Mouse (Mus musculus) limb, embryonic 15.5 days (tissue): Measurements from ENCODE around the gene Cog3. TPM values are rescaled to one million over a fixed set of nuclear protein-coding genes. Genes with fewer than 3 reads are reported as not detected.

Source experiments
- ATAC-seq: fragments of 200-750 bp; cut with Nextera tagmentation; 2 replicates; pipeline ENCODE4 v1.8.0; 2017; ENCODE audit warnings: low read depth, moderate TSS enrichment; ENCODE audit not compliant: insufficient number of reproducible peaks, low FRiP score, low TSS enrichment
- H3K27ac ChIP-seq: fragments of 300-500 bp; sonication (generic); 2 replicates; pipeline ENCODE4 v1.5.1; 2015; ENCODE audit warnings: moderate library complexity, mild to moderate bottlenecking, inconsistent platforms
- H3K27me3 ChIP-seq: fragments of 300-500 bp; sonication (generic); 2 replicates; pipeline ENCODE4 v1.6.1; 2015; ENCODE audit warnings: inconsistent platforms
- H3K36me3 ChIP-seq: fragments of 300-500 bp; sonication (generic); 2 replicates; pipeline ENCODE4 v1.6.1; 2015; ENCODE audit warnings: inconsistent platforms
- H3K4me1 ChIP-seq: fragments of 300-500 bp; sonication (generic); 2 replicates; pipeline ENCODE4 v1.6.1; 2015; ENCODE audit warnings: inconsistent platforms
- H3K4me2 ChIP-seq: fragments of 300-500 bp; sonication (generic); 2 replicates; pipeline ENCODE4 v1.6.1; 2015; ENCODE audit warnings: mild to moderate bottlenecking, inconsistent platforms
- H3K4me3 ChIP-seq: fragments of 300-500 bp; sonication (generic); 2 replicates; pipeline ENCODE4 v1.5.1; 2015; ENCODE audit warnings: mild to moderate bottlenecking, inconsistent platforms
- H3K9ac ChIP-seq: fragments of 300-500 bp; sonication (generic); 2 replicates; pipeline ENCODE4 v1.6.1; 2015; ENCODE audit warnings: inconsistent platforms
- H3K9me3 ChIP-seq: fragments of 300-500 bp; sonication (generic); 2 replicates; pipeline ENCODE4 v1.6.1; 2016; ENCODE audit warnings: inconsistent platforms
- WGBS: fragments of 180-500 bp; shearing (Covaris S2); methylation state at CpG from one replicate; pipeline ENCODE4 v1.1.7; 2015; 5-methylcytosine and 5-hydroxymethylcytosine counted together
- polyA plus RNA-seq: library from polyadenylated mRNA; unstranded; fragments of >200 nt; fragmentation: Nextera tagmentation; extraction: Ambion mirVana; gene quantifications from 2 replicates; pipeline ENCODE4 v1.2.1, GENCODE M21; 2015

Gene Cog3
- polyA plus RNA-seq, 1 experiment from 2014 or later: 22.3 TPM

- Histone ChIP-seq H3K4me2 (no peak overlapping the region), H3K9me3 (no peaks in the 10 kb centered on the region), H3K27ac (no peak overlapping the region), H3K4me3 (no peak overlapping the region), H3K9ac (no peak overlapping the region), H3K27me3 (no peaks in the 10 kb centered on the region), H3K4me1 (no peaks in the 10 kb centered on the region), H3K36me3 (no peaks in the 10 kb centered on the region)
- WGBS: 55% methylated on average over 2 of the region's 2 CpGs
- ATAC-seq: no peak
Observed at GRCm38 (mm10) chr14:75665430-75666180, 88.7 kb downstream of the Cog3 start.

DNA sequence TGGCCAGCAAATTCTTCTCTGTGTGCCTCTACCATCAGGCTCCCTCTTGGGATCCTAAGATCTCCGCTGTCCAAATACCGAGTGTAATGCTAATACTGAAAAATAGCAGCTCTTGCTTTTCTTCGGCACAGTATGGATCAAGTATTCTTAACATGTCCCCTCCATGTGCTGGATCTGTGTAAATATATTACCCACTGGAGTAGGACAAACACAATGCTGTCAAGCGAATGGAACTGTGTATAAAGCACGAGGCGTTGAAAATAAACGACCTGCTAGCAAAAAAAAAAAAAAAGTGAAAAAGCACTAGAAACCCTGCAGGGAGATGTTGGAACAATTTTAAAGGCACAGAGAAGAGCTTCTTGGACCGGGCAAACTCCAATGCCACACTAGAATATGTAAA, 92.8 kb downstream of the Cog3 start:
- H3K9ac ChIP-seq: no peak overlapping the region
- no peak overlapping the region for H3K27ac ChIP-seq
- no peak overlapping the region for H3K4me3 ChIP-seq
- no peaks in the 10 kb centered on the region for H3K27me3 ChIP-seq
- H3K4me1 ChIP-seq: no peaks in the 10 kb centered on the region
- no peaks in the 10 kb centered on the region for H3K9me3 ChIP-seq
- 56% methylated on average over 8 of the region's 8 CpGs for WGBS
- ATAC-seq: no peak
- H3K4me2 ChIP-seq: no peak overlapping the region
- no peaks in the 10 kb centered on the region for H3K36me3 ChIP-seq

DNA sequence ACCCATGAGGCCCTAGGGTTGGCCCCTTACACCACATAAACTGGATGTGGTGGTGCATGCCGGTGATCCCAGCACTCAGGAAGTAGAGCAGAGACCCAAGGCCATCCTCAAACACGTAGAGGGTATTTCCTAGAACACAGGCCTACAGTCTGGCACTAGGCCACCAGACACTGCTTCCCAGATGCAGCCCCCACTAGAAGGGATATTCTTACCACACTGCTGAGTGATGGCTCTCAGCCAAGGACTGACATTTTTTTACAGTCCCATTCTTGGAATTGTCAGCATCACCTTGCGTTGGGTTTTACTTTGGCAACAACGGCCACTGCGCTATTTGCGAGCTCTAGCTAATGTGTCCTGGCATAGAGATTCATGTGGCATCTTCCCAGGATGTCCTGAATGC, 93.4 kb downstream of the Cog3 start:
- H3K4me3 ChIP-seq: no peak overlapping the region
- H3K9ac ChIP-seq: no peak overlapping the region
- no peaks in the 10 kb centered on the region for H3K9me3 ChIP-seq
- no peak for ATAC-seq
- WGBS: 50% methylated on average over 6 of the region's 6 CpGs
- no peaks in the 10 kb centered on the region for H3K27me3 ChIP-seq
- H3K4me2 ChIP-seq: no peak overlapping the region
- no peaks in the 10 kb centered on the region for H3K36me3 ChIP-seq
- H3K27ac ChIP-seq: no peak overlapping the region
- H3K4me1 ChIP-seq: no peaks in the 10 kb centered on the region

Other genes with a start within 250 kb of the Cog3 start
- not detected in 2 replicates for gene Spert, start 161.4 kb downstream of the Cog3 start, polyA plus RNA-seq
- not detected in 2 replicates for gene Erich6b, start 112.3 kb downstream of the Cog3 start, polyA plus RNA-seq
- 2.6 and 3.7 TPM in 2 replicates for gene Slc25a30, start 32.5 kb upstream of the Cog3 start, polyA plus RNA-seq
- gene Tpt1, start 90.6 kb upstream of the Cog3 start, polyA plus RNA-seq: 944 and 1,088 TPM in 2 replicates
- 1.8 TPM in 2 replicates for gene Kctd4, start 200.5 kb upstream of the Cog3 start, polyA plus RNA-seq